8 mouse cellular contexts compared by ENCODE assay signal in the genomic region with DNA sequence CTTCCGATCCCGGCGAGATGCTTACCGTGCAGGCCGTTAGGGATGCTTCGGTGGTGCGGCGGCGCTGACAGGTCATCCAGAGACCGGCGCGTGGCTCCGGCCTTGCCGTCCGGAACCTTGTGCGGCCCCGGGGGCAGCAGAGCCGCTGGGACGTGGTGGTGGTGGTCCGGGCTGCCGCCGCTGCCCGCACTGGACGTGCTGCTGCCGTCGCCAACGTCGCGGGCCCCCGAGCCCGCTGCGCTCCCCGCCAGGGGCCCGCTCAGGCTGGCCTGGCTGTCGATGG. TPM values are rescaled to one million over a fixed set of nuclear protein-coding genes. Genes with fewer than 3 reads are reported as not detected.
DNase-seq lines count a peak whose midpoint lies in the region; ATAC-seq and TF ChIP-seq lines count a peak whose summit lies in the region.

No protein-coding gene starts in this region.

- no peaks in the 10 kb centered on the region for H3K36me3 ChIP-seq in megakaryocyte, embryonic 14.5 days (replicated peaks; ENCODE audit: low read length)
- H3K36me3 ChIP-seq in limb, embryonic 11.5 days (ENCODE audit: control insufficient read depth, insufficient read depth, low read length): no peaks in the 10 kb centered on the region
- no peaks in the 10 kb centered on the region for H3K36me3 ChIP-seq in small intestine, adult 2 months (ENCODE audit: control insufficient read depth, insufficient read depth, low read length)

- H3K4me2 ChIP-seq in limb, embryonic 11.5 days (ENCODE audit: low read depth, severe bottlenecking): peak overlapping the region; percentile 98

- peak overlapping the region; percentile 61 for H3K9ac ChIP-seq in limb, embryonic 11.5 days (ENCODE audit: low read length)

- H3K4me3 ChIP-seq in megakaryocyte, embryonic 14.5 days (replicated peaks): peak overlapping the region; percentile 14
- peak overlapping the region; percentile 59 for H3K4me3 ChIP-seq in limb, embryonic 11.5 days (ENCODE audit: low read depth, low read length)
- H3K4me3 ChIP-seq in small intestine, adult 2 months (ENCODE audit: low read depth, low read length): peak overlapping the region; percentile 78

- H3K27me3 ChIP-seq in megakaryocyte, embryonic 14.5 days (replicated peaks): peaks cover 97% of the 10 kb centered on the region
- H3K27me3 ChIP-seq in limb, embryonic 11.5 days (ENCODE audit: control insufficient read depth, insufficient read depth, low read length): peaks cover 12% of the 10 kb centered on the region
- no peaks in the 10 kb centered on the region for H3K27me3 ChIP-seq in small intestine, adult 2 months (ENCODE audit: control insufficient read depth, insufficient read depth, low read length)

- no peak overlapping the region for H3K27ac ChIP-seq in limb, embryonic 11.5 days (replicated peaks; ENCODE audit: low read depth, low read length)
- peak overlapping the region; percentile 74 for H3K27ac ChIP-seq in small intestine, adult 2 months (ENCODE audit: insufficient read depth, low read depth, low read length)

- no peaks in the 10 kb centered on the region for H3K9me3 ChIP-seq in megakaryocyte, embryonic 14.5 days
- H3K9me3 ChIP-seq in limb, embryonic 11.5 days (ENCODE audit: control insufficient read depth, low read length): no peaks in the 10 kb centered on the region

- peaks cover 35% of the 10 kb centered on the region for H3K4me1 ChIP-seq in megakaryocyte, embryonic 14.5 days
- H3K4me1 ChIP-seq in limb, embryonic 11.5 days (ENCODE audit: control insufficient read depth, insufficient read depth, low read length): peaks cover 45% of the 10 kb centered on the region
- H3K4me1 ChIP-seq in small intestine, adult 2 months (ENCODE audit: control insufficient read depth, insufficient read depth, insufficient read length, low read length): peaks cover 17% of the 10 kb centered on the region

- under 1% methylated on average over 31 of the region's 35 CpGs for WGBS in limb, embryonic 11.5 days
- WGBS in small intestine, adult 2 months: under 1% methylated on average over 35 of the region's 35 CpGs

- TF ChIP-seq CTCF in small intestine, adult 2 months (IDR thresholded peaks at IDR 0.05; ENCODE audit: extremely low read depth, insufficient read length, insufficient replicate concordance, low read depth, low read length): no peak

- no peak for ATAC-seq in megakaryocyte, adult 5-6 weeks (ENCODE audit: poor library complexity, severe bottlenecking)
- no peak for ATAC-seq in limb, embryonic 11.5 days (ENCODE audit: insufficient number of reproducible peaks, low FRiP score, low TSS enrichment, low read depth)

- no peak for TF ChIP-seq POLR2A in small intestine, adult 2 months (IDR thresholded peaks at IDR 0.05; ENCODE audit: low read depth, low read length)

- peak; percentile 64 for DNase-seq in cerebellum, adult 11-12 months
- no peak for DNase-seq in cerebellum, adult 9-10 months
- DNase-seq in limb, embryonic 11.5 days (ENCODE audit: low spot score): peak; percentile 55
- DNase-seq in embryo, embryonic 11 days: no peak
- DNase-seq in right cerebral cortex, postnatal 25 days: no peak

RNA-seq across cellular contexts. Expression of a gene that starts 1.0 kb away (rescaled TPM):
- 1.5 and 13.9 TPM in 2 replicates for polyA plus RNA-seq in megakaryocyte, embryonic 14.5 days (2012; ENCODE audit: insufficient read depth, low replicate concordance)
- 0.04 and 0.05 TPM in 2 replicates for total RNA-seq in megakaryocyte, adult 5-6 weeks (2015)
- total RNA-seq in megakaryocyte, adult 5-6 weeks (2017): 0.11 and 0.37 TPM in 2 replicates
- polyA plus RNA-seq in limb, embryonic 11.5 days (2014; fragmentation: Nextera tagmentation; extraction: Ambion mirVana): 7.2 and 7.3 TPM in 2 replicates
- polyA plus RNA-seq in small intestine, adult 2 months (2012; rRNA removed): 58.8 and 100 TPM in 2 replicates

RNA-seq across cellular contexts. Expression of a gene that starts 31.8 kb away (rescaled TPM):
- not detected in 2 replicates for polyA plus RNA-seq in megakaryocyte, embryonic 14.5 days (2012; ENCODE audit: insufficient read depth, low replicate concordance)
- not detected in 2 replicates for total RNA-seq in megakaryocyte, adult 5-6 weeks (2015)
- not detected in 2 replicates for total RNA-seq in megakaryocyte, adult 5-6 weeks (2017)
- polyA plus RNA-seq in limb, embryonic 11.5 days (2014; fragmentation: Nextera tagmentation; extraction: Ambion mirVana): 0.09 and 0.32 TPM in 2 replicates
- 0.76 and 1.1 TPM in 2 replicates for polyA plus RNA-seq in small intestine, adult 2 months (2012; rRNA removed)

RNA-seq across cellular contexts. Expression of a gene that starts 59.9 kb away (rescaled TPM):
- polyA plus RNA-seq in megakaryocyte, embryonic 14.5 days (2012; ENCODE audit: insufficient read depth, low replicate concordance): 0.34 TPM in 1 of 2 replicates, not detected in the other
- not detected in 2 replicates for total RNA-seq in megakaryocyte, adult 5-6 weeks (2015)
- total RNA-seq in megakaryocyte, adult 5-6 weeks (2017): not detected in 2 replicates
- 1.4 and 1.8 TPM in 2 replicates for polyA plus RNA-seq in limb, embryonic 11.5 days (2014; fragmentation: Nextera tagmentation; extraction: Ambion mirVana)
- 0.51 and 1.2 TPM in 2 replicates for polyA plus RNA-seq in small intestine, adult 2 months (2012; rRNA removed)

Comparison
In these comparisons a context has a peak if more than half of its experiments do, and no peak if none do; other contexts are left out.
1. DNase-seq: peak in cerebellum, adult 11-12 months (single experiment) and limb, embryonic 11.5 days (single experiment); none in cerebellum, adult 9-10 months (single experiment), embryo, embryonic 11 days (single experiment) and right cerebral cortex, postnatal 25 days (single experiment).
2. H3K4me3 ChIP-seq: peak in every context shown above with its lines; median percentile 78 in small intestine, adult 2 months; 59 in limb, embryonic 11.5 days; 14 in megakaryocyte, embryonic 14.5 days.